Mouse (Mus musculus): ENCODE data around the gene Togaram2.
"Not testable (repeated sequence)": the region's sequence is repeated elsewhere in the genome, so short reads cannot be mapped to it uniquely, and the experiment has no call there.

Togaram2 gene

GRCm38 (mm10) chr17:71730655-71731054 is 57.6 kb downstream of the Togaram2 start:
- DNase-seq (ENCODE audit: low read depth, low spot score): no peak

GRCm38 (mm10) chr17:71736442-71736841 is 63.4 kb downstream of the Togaram2 start:
- DNase-seq (ENCODE audit: low read depth, low spot score): no peak

GRCm38 (mm10) chr17:71742156-71742555 is 69.1 kb downstream of the Togaram2 start:
- DNase-seq (ENCODE audit: low read depth, low spot score): no peak

- peak; percentile 91 for DNase-seq (ENCODE audit: low read depth, low spot score)
Observed at GRCm38 (mm10) chr17:71742935-71743334, 69.9 kb downstream of the Togaram2 start.

- peak; percentile 65 for DNase-seq (ENCODE audit: low read depth, low spot score)
Observed at GRCm38 (mm10) chr17:71746114-71746513, 73.1 kb downstream of the Togaram2 start.

- DNase-seq (ENCODE audit: low read depth, low spot score): no peak
Observed at GRCm38 (mm10) chr17:71747561-71747960, 74.5 kb downstream of the Togaram2 start.

- DNase-seq (ENCODE audit: low read depth, low spot score): no peak
Observed at GRCm38 (mm10) chr17:71749616-71750168, 76.6 kb downstream of the Togaram2 start.

GRCm38 (mm10) chr17:71752831-71753230 is 79.8 kb downstream of the Togaram2 start, which contains the start of gene Pcare:
TSS of gene Pcare (minus strand) at chr17:71752894.
- DNase-seq (ENCODE audit: low read depth, low spot score): peak; percentile 53

- DNase-seq (ENCODE audit: low read depth, low spot score): no peak
Observed at GRCm38 (mm10) chr17:71760536-71760935, 87.5 kb downstream of the Togaram2 start.

- DNase-seq (ENCODE audit: low read depth, low spot score): not testable (repeated sequence)
Observed at GRCm38 (mm10) chr17:71768173-71768572, 95.1 kb downstream of the Togaram2 start, which contains the start of gene Clip4. TSS of gene Clip4 (plus strand) at chr17:71768473.

GRCm38 (mm10) chr17:71769564-71769963 is 96.5 kb downstream of the Togaram2 start:
- no peak for DNase-seq (ENCODE audit: low read depth, low spot score)

GRCm38 (mm10) chr17:71770696-71771095 is 97.6 kb downstream of the Togaram2 start:
- no peak for DNase-seq (ENCODE audit: low read depth, low spot score)

- DNase-seq (ENCODE audit: low read depth, low spot score): peak; percentile 57
Observed at GRCm38 (mm10) chr17:71774173-71774572, 101.1 kb downstream of the Togaram2 start.

GRCm38 (mm10) chr17:71775279-71775678 is 102.2 kb downstream of the Togaram2 start:
- DNase-seq (ENCODE audit: low read depth, low spot score): peak; percentile 62

- no peak for DNase-seq (ENCODE audit: low read depth, low spot score)
Observed at GRCm38 (mm10) chr17:71778696-71779095, 105.6 kb downstream of the Togaram2 start.

All from brain, adult 2 months (tissue).